Mouse (Mus musculus) spleen, postnatal 36 days (tissue): ENCODE data around the gene Meioc.
A peak's percentile ranks its signal among the peaks of the same experiment; 100 is the strongest.
"Not testable (repeated sequence)": the region's sequence is repeated elsewhere in the genome, so short reads cannot be mapped to it uniquely, and the experiment has no call there.

Source experiments
- DNase-seq, 2 experiments: peaks; one replicate each; pipeline ENCODE4 v3.0.0; 2022; ENCODE audit warnings: low spot score in 2 of 2, mixed read lengths in 1 of 2

The Meioc gene

GRCm38 (mm10) chr11:102665637-102666435 is 2.3 kb downstream of the Meioc start:
- DNase-seq, result no peak

- DNase-seq, result peak; percentile 20 to 25
These were observed 26.6 kb downstream of the Meioc start for GRCm38 (mm10) chr11:102690162-102690561.

- DNase-seq, result no peak
These were observed 31.8 kb downstream of the Meioc start for GRCm38 (mm10) chr11:102695289-102695688.

- peak; percentile 85 to 87 for DNase-seq
These were observed 34.0 kb downstream of the Meioc start, which contains the start of gene Ccdc43 for GRCm38 (mm10) chr11:102697338-102698017. Ccdc43 (minus strand) TSS chr11:102697782.

GRCm38 (mm10) chr11:102698018-102698476 is 34.5 kb downstream of the Meioc start:
- DNase-seq, result no peak

- DNase-seq, result not testable (repeated sequence)
These were observed 38.7 kb downstream of the Meioc start for GRCm38 (mm10) chr11:102702206-102702605.

GRCm38 (mm10) chr11:102712411-102712810 is 48.9 kb downstream of the Meioc start:
- no peak for DNase-seq

- not testable (repeated sequence) for DNase-seq
These were observed 51.1 kb downstream of the Meioc start for GRCm38 (mm10) chr11:102714578-102714977.

- no peak for DNase-seq
These were observed 52.6 kb downstream of the Meioc start for GRCm38 (mm10) chr11:102716135-102716534.

GRCm38 (mm10) chr11:102725574-102725973 is 62.1 kb downstream of the Meioc start:
- no peak for DNase-seq

- DNase-seq, result no peak
These were observed 65.1 kb downstream of the Meioc start for GRCm38 (mm10) chr11:102728614-102729013.

- no peak for DNase-seq
These were observed 66.3 kb downstream of the Meioc start for GRCm38 (mm10) chr11:102729835-102730234.

- DNase-seq, result no peak
These were observed 67.8 kb downstream of the Meioc start for GRCm38 (mm10) chr11:102731366-102731765.
